Mouse (Mus musculus) thymus, adult 2 months (tissue): ENCODE results near the gene Fkbpl.

ENCODE experiments used
- CTCF ChIP-seq: fragments of 200-500 bp; IDR thresholded peaks from 2 replicates; pipeline ENCODE4 v1.5.1; 2012; ENCODE audit warnings: mild to moderate bottlenecking, control low read depth, low read length, moderate library complexity, borderline replicate concordance; ENCODE audit not compliant: control insufficient read depth, poor library complexity, insufficient read depth; ENCODE audit errors: extremely low read depth
- POLR2A ChIP-seq: fragments of 200-500 bp; IDR thresholded peaks from 2 replicates; pipeline ENCODE4 v1.6.1; 2012; ENCODE audit warnings: mild to moderate bottlenecking, low read length, control low read depth, moderate library complexity; ENCODE audit not compliant: control insufficient read depth, poor library complexity, insufficient read depth; ENCODE audit errors: extremely low read depth

DNA sequence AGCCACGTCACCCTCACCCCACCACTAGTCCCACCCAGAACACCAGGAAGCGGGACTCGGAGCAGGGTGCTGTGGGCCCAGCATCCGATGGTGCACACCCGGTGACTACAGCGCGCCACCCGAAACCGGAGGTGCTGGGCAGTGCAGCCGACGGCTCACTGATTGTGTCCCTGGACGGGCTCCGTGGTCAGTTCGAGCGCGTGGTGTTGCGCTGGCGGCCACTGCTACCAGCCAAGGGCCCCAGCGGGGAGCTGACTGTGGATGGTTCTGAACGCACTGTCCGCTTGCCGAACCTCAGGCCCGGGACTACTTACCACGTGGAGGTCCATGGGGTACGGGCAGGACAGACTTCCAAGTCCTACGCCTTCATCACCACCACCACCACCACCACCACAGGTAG is 35.6 kb downstream of the Fkbpl start:
- TF ChIP-seq CTCF (no peak), POLR2A (no peak)
